Mouse (Mus musculus) ES-Bruce4 (cell line): ENCODE measurements at regions not wholly inside any gene's neighbourhood (a gene's known extent, or its start where the extent isn't known, plus 50 kb on each side); places are given as distances from the start of the nearest gene placed in this dataset.

Source experiments
- H3K27ac ChIP-seq: 2 replicates; pipeline ENCODE4 v1.5.1; 2012; ENCODE audit warnings: low read length, inconsistent platforms; ENCODE audit not compliant: insufficient read depth
- H3K27me3 ChIP-seq: 2 replicates; pipeline ENCODE4 v1.6.1; 2012; ENCODE audit warnings: mild to moderate bottlenecking, low read length, inconsistent platforms; ENCODE audit not compliant: control insufficient read depth, poor library complexity, insufficient read depth, severe bottlenecking
- H3K36me3 ChIP-seq: 2 replicates; pipeline ENCODE4 v1.6.1; 2012; ENCODE audit warnings: inconsistent platforms, mild to moderate bottlenecking, low read length, moderate library complexity; ENCODE audit not compliant: control insufficient read depth, poor library complexity, insufficient read depth, severe bottlenecking
- H3K4me1 ChIP-seq: one replicate; pipeline ENCODE4 v1.8.1; 2011; ENCODE audit warnings: low read length; ENCODE audit not compliant: control insufficient read depth, insufficient read depth
- H3K4me3 ChIP-seq: 2 replicates; pipeline ENCODE4 v1.5.1; 2011; ENCODE audit warnings: low read depth, mild to moderate bottlenecking, low read length
- H3K9ac ChIP-seq: 2 replicates; pipeline ENCODE4 v1.6.1; 2012; ENCODE audit warnings: low read depth, mild to moderate bottlenecking, inconsistent platforms; ENCODE audit not compliant: poor library complexity, severe bottlenecking
- H3K9me3 ChIP-seq: replicated peaks from 2 replicates; pipeline ENCODE4 v1.6.1; 2012; ENCODE audit warnings: mild to moderate bottlenecking, low read length, inconsistent platforms; ENCODE audit not compliant: control insufficient read depth, poor library complexity, insufficient read depth, severe bottlenecking
- CTCF ChIP-seq: IDR thresholded peaks from one replicate; pipeline ENCODE4 v1.8.1; 2011; ENCODE audit warnings: low read depth, low read length
- EP300 ChIP-seq: IDR thresholded peaks from 2 replicates; pipeline ENCODE4 v1.6.1; 2011; ENCODE audit warnings: low read depth, low read length; ENCODE audit not compliant: insufficient read depth
- POLR2A ChIP-seq: IDR thresholded peaks from one replicate; pipeline ENCODE4 v1.8.1; 2011; ENCODE audit warnings: low read length; ENCODE audit not compliant: insufficient read depth

DNA sequence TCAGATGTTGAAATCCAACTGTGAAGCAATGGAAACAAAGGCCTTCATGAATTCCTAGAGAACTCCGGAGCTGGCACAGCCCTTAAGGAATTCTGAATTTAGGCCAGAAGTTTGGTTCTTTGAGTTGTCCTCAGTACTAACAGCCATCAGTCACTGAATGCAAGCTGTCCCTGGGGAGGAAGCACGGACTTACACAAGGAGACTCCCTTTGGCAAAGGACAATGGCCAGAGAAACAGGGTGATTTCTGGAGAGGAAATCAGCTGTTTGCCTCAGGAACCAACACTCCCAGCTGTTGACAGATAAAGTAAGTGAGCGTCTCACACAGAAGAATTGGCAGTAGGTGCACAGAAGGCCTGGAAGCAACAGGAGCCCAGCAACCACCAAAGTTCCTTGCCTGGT is 56.8 kb upstream of the Atp2b1 start:
- no peak overlapping the region for H3K27ac ChIP-seq
- TF ChIP-seq POLR2A (no peak), CTCF (no peak), EP300 (no peak)

DNA sequence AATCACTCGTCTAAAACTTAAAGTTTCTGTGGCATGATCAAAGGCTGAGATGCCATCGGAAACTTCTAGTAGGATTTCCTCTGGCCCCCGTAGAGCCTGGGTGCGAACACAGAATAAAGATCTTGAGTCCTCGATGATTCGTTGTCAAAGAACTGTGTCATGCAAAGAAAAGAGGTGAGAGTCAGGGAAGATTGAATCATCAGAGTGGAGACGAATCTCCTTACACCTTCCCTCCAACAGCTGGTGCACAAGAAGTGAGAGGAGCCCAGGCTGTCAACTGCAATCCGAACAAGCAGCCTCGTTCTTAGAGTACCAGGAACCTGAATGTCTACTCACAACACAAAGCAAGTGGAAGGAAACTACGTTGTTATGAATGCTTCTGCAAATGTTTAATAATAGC is 52.7 kb upstream of the Atp2b1 start:
- Histone ChIP-seq H3K27me3 (no peaks in the 10 kb centered on the region), H3K4me3 (no peak overlapping the region), H3K36me3 (no peaks in the 10 kb centered on the region), H3K27ac (no peak overlapping the region), H3K9me3 (no peaks in the 10 kb centered on the region), H3K9ac (no peak overlapping the region), H3K4me1 (no peaks in the 10 kb centered on the region)
- TF ChIP-seq POLR2A = no peak
- no peak for TF ChIP-seq CTCF
- TF ChIP-seq EP300 = no peak

More for the DNA sequence above, 56.8 kb upstream of the Atp2b1 start:
- Histone ChIP-seq H3K4me3 (no peak overlapping the region), H3K9ac (no peak overlapping the region), H3K27me3 (no peaks in the 10 kb centered on the region), H3K9me3 (no peaks in the 10 kb centered on the region), H3K36me3 (no peaks in the 10 kb centered on the region), H3K4me1 (no peaks in the 10 kb centered on the region)

- Histone ChIP-seq H3K4me3 (no peak overlapping the region), H3K27me3 (no peaks in the 10 kb centered on the region), H3K9me3 (no peaks in the 10 kb centered on the region), H3K4me1 (no peaks in the 10 kb centered on the region), H3K27ac (no peak overlapping the region), H3K9ac (no peak overlapping the region), H3K36me3 (no peaks in the 10 kb centered on the region)
- TF ChIP-seq CTCF = no peak
- TF ChIP-seq EP300 = no peak
- TF ChIP-seq POLR2A = no peak
Measured at GRCm38 (mm10) chr10:98862712-98863111, 51.5 kb upstream of the Atp2b1 start.

DNA sequence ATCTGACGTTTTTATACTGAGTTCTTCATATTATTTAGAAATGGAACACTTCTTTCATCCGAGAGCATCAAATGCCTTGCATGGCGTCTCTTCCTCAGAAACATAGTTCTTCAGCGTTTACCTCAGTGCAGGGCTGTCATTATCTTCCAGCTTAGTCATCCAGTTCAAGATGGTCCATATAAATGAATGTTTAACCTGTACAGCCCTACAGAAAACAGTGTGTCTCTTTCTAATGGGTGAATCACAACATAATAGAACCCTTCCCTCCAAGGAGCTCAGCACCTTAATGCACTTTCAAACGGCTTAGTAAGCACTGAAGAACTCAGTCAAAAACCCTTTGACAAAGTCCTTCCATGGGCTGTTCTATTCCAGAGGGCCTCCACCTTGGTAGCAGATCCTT is 49.8 kb upstream of the Atp2b1 start:
- no peaks in the 10 kb centered on the region for H3K27me3 ChIP-seq
- H3K36me3 ChIP-seq = no peaks in the 10 kb centered on the region
- H3K4me1 ChIP-seq = no peaks in the 10 kb centered on the region
- no peak overlapping the region for H3K9ac ChIP-seq
- TF ChIP-seq EP300 = no peak
- TF ChIP-seq CTCF = no peak
- no peak for TF ChIP-seq POLR2A
- no peaks in the 10 kb centered on the region for H3K9me3 ChIP-seq
- no peak overlapping the region for H3K4me3 ChIP-seq
- no peak overlapping the region for H3K27ac ChIP-seq
